Mouse (Mus musculus) olfactory bulb, adult 2 months (tissue): ENCODE measurements around the gene Cpd.

Source experiments
- CTCF ChIP-seq: fragments of 200-500 bp; IDR thresholded peaks from 2 replicates; pipeline ENCODE4 v1.5.1; 2012; ENCODE audit warnings: low read depth, mild to moderate bottlenecking, low read length, moderate library complexity; ENCODE audit not compliant: insufficient read depth
- POLR2A ChIP-seq: fragments of 200-500 bp; IDR thresholded peaks from 2 replicates; pipeline ENCODE4 v1.6.1; 2012; ENCODE audit warnings: mild to moderate bottlenecking, low read depth, low read length, moderate library complexity; ENCODE audit not compliant: insufficient read depth

GRCm38 (mm10) chr11:76734560-76734959 is 112.3 kb downstream of the Cpd start:
- TF ChIP-seq CTCF (no peak), POLR2A (no peak)
